27 mouse cellular contexts compared by ENCODE assay signal in the genomic region with DNA sequence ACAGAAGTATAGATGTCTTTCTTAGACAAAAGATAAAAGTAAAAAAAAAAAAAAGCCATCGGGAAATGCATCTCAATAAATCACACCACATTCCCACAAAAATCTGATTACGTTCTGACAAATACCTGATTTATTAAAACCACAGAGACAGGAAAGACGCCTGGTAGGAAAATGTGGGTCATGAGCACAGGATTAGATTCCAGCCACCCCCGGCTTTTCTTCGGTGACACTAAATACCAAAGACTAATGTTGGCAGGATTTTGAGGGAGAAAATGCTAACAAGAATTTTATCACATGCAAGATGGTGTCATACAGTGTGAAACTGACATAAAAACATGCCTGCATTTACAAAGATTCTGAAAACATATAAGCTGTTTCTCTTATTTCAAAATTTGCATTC. TPM values are rescaled to one million over a fixed set of nuclear protein-coding genes. Genes with fewer than 3 reads are reported as not detected.
DNase-seq lines count a peak whose midpoint lies in the region; ATAC-seq and TF ChIP-seq lines count a peak whose summit lies in the region.
"Had no signal": no experiment of that assay in that cellular context is flagged by ENCODE, and none has a peak within 500 bp of the region (broad histone marks: within the 10 kb centered on the region; RNA-seq: fewer than 3 reads in every experiment).

No protein-coding gene starts in this region.

- H3K4me2 ChIP-seq in kidney, embryonic 14.5 days (replicated peaks; ENCODE audit: low read depth, low read length): no peak overlapping the region
- H3K4me2 ChIP-seq: embryonic facial prominence, embryonic 13.5 days; forebrain, embryonic 12.5 days; forebrain, embryonic 15.5 days; heart, embryonic 13.5 days; hindbrain, embryonic 14.5 days had no signal

- DNase-seq in kidney, adult 9 months: peak; percentile 9
- DNase-seq in kidney, postnatal 14 days: peak; percentile 28
- DNase-seq in kidney, adult 8-10 months: no peak
- DNase-seq in 3T3-L1 (ENCODE audit: low read depth, low spot score): peak; percentile 90
- peak; percentile 11 for DNase-seq in brain, embryonic 14.5 days (ENCODE audit: low read depth)
- no peak for DNase-seq in left cerebral cortex, adult 18-20 months (ENCODE audit: low spot score in 2 of 2)
- DNase-seq: adrenal gland, adult 2 months; adrenal gland, postnatal 14 days; cerebellum, adult 11-12 months; cerebellum, adult 8-10 months; cerebellum, postnatal 10 days; cerebellum, postnatal 36 days; embryo, embryonic 11 days; gastrocnemius, postnatal 36 days; heart, adult 2 months; heart, postnatal 14 days; heart, postnatal 4 days had no signal

- 63% methylated on average over 5 of the region's 5 CpGs for WGBS in kidney, embryonic 14.5 days

- H3K9ac ChIP-seq in kidney, embryonic 14.5 days (ENCODE audit: low read depth, low read length): no peak overlapping the region
- H3K9ac ChIP-seq: embryonic facial prominence, embryonic 13.5 days; forebrain, embryonic 12.5 days; forebrain, embryonic 15.5 days; heart, embryonic 13.5 days; hindbrain, embryonic 14.5 days had no signal

- no peak overlapping the region for H3K27ac ChIP-seq in kidney, embryonic 14.5 days (ENCODE audit: low read depth, low read length)
- H3K27ac ChIP-seq: embryonic facial prominence, embryonic 10.5 days; embryonic facial prominence, embryonic 13.5 days; forebrain, embryonic 12.5 days; forebrain, embryonic 15.5 days; heart, adult 2 months; heart, embryonic 10.5 days; heart, embryonic 13.5 days; hindbrain, embryonic 14.5 days had no signal

- no peaks in the 10 kb centered on the region for H3K36me3 ChIP-seq in kidney, embryonic 14.5 days (ENCODE audit: control insufficient read depth, insufficient read depth, low read length)
- H3K36me3 ChIP-seq: embryonic facial prominence, embryonic 10.5 days; embryonic facial prominence, embryonic 13.5 days; forebrain, embryonic 12.5 days; forebrain, embryonic 15.5 days; heart, embryonic 10.5 days; heart, embryonic 13.5 days had no signal

- no peak for TF ChIP-seq CTCF in brain, embryonic 14.5 days (IDR thresholded peaks at IDR 0.05; ENCODE audit: borderline replicate concordance, extremely low read depth, insufficient read depth, insufficient read length)

- no peaks in the 10 kb centered on the region for H3K27me3 ChIP-seq in kidney, embryonic 14.5 days (ENCODE audit: control insufficient read depth, insufficient read depth, low read length)
- H3K27me3 ChIP-seq: embryonic facial prominence, embryonic 13.5 days; forebrain, embryonic 12.5 days; forebrain, embryonic 15.5 days; heart, embryonic 13.5 days; Patski had no signal

- no peaks in the 10 kb centered on the region for H3K4me1 ChIP-seq in kidney, embryonic 14.5 days (ENCODE audit: control insufficient read depth, insufficient read depth, low read length)
- H3K4me1 ChIP-seq: embryonic facial prominence, embryonic 10.5 days; embryonic facial prominence, embryonic 13.5 days; forebrain, embryonic 12.5 days; forebrain, embryonic 15.5 days; heart, embryonic 10.5 days; heart, embryonic 13.5 days had no signal

- no peak for TF ChIP-seq POLR2A in brain, embryonic 14.5 days (IDR thresholded peaks at IDR 0.05; ENCODE audit: borderline replicate concordance, extremely low read depth, insufficient read depth, insufficient read length, poor library complexity, severe bottlenecking)

- no peaks in the 10 kb centered on the region for H3K9me3 ChIP-seq in kidney, embryonic 14.5 days (ENCODE audit: control insufficient read depth, low read length)
- H3K9me3 ChIP-seq: embryonic facial prominence, embryonic 10.5 days; embryonic facial prominence, embryonic 13.5 days; forebrain, embryonic 12.5 days; forebrain, embryonic 15.5 days; heart, embryonic 10.5 days; heart, embryonic 13.5 days had no signal

- H3K4me3 ChIP-seq in kidney, embryonic 14.5 days (ENCODE audit: low read length): no peak overlapping the region
- H3K4me3 ChIP-seq: embryonic facial prominence, embryonic 10.5 days; embryonic facial prominence, embryonic 13.5 days; erythroblast, embryonic 14.5 days; forebrain, embryonic 12.5 days; forebrain, embryonic 15.5 days; heart, adult 2 months; heart, embryonic 10.5 days; heart, embryonic 13.5 days had no signal

- ATAC-seq in kidney, embryonic 14.5 days (ENCODE audit: low FRiP score, low TSS enrichment): no peak
- ATAC-seq: forebrain, embryonic 15.5 days; Patski had no signal

RNA-seq across cellular contexts. Expression of gene Elmo1, which starts 27.1 kb away (rescaled TPM):
- 7.9 and 15.4 TPM in 2 replicates for polyA plus RNA-seq in kidney, embryonic 14.5 days (2014; fragmentation: Nextera tagmentation; extraction: Ambion mirVana)
- 38.6 and 46.9 TPM in 2 replicates for polyA plus RNA-seq in brain, embryonic 14.5 days (2012; rRNA removed)
- 10 to 100 TPM; 64.7 to 66.4 TPM for total RNA-seq in left cerebral cortex, adult 18-20 months (2021)

Comparison
In these comparisons a context has a peak if more than half of its experiments do, and no peak if none do; other contexts are left out.
1. DNase-seq: peak in kidney, adult 9 months (single experiment), kidney, postnatal 14 days (single experiment), 3T3-L1 (single experiment) and brain, embryonic 14.5 days (single experiment); none in kidney, adult 8-10 months (0 of 2) and left cerebral cortex, adult 18-20 months (0 of 2).